Comparison of ENCODE assay signal across 29 mouse cellular contexts in genomic region chr3:63612767-63613363, GRCm38 (mm10).
A peak's percentile ranks its signal among the peaks of the same experiment; 100 is the strongest.
DNase-seq lines count a peak whose midpoint lies in the region; ATAC-seq and TF ChIP-seq lines count a peak whose summit lies in the region.
"Had no signal": no experiment of that assay in that cellular context is flagged by ENCODE, and none has a peak within 500 bp of the region (broad histone marks: within the 10 kb centered on the region; RNA-seq: fewer than 3 reads in every experiment).

No protein-coding gene starts in this region.

- no peaks in the 10 kb centered on the region for H3K9me3 ChIP-seq in embryonic facial prominence, embryonic 11.5 days (replicated peaks; ENCODE audit: control insufficient read depth, low read length)
- no peaks in the 10 kb centered on the region for H3K9me3 ChIP-seq in embryonic facial prominence, embryonic 10.5 days
- no peaks in the 10 kb centered on the region for H3K9me3 ChIP-seq in limb, embryonic 13.5 days
- H3K9me3 ChIP-seq in limb, embryonic 10.5 days (replicated peaks), result no peaks in the 10 kb centered on the region
- H3K9me3 ChIP-seq: embryonic facial prominence, embryonic 15.5 days; forebrain, embryonic 15.5 days; G1E; hindbrain, embryonic 13.5 days; limb, embryonic 12.5 days; liver, embryonic 12.5 days; midbrain, embryonic 13.5 days had no signal

- no peak for TF ChIP-seq POLR2A in embryonic fibroblast, embryonic 13.5 days (IDR thresholded peaks at IDR 0.05; ENCODE audit: low read depth, low read length)

- H3K4me3 ChIP-seq in embryonic facial prominence, embryonic 11.5 days (ENCODE audit: low read depth, low read length), result no peak overlapping the region
- no peak overlapping the region for H3K4me3 ChIP-seq in embryonic facial prominence, embryonic 10.5 days
- no peak overlapping the region for H3K4me3 ChIP-seq in limb, embryonic 13.5 days
- H3K4me3 ChIP-seq in limb, embryonic 10.5 days, result no peak overlapping the region
- no peak overlapping the region for H3K4me3 ChIP-seq in embryonic fibroblast, embryonic 13.5 days (ENCODE audit: insufficient read depth, low read length)
- H3K4me3 ChIP-seq: embryonic facial prominence, embryonic 15.5 days; forebrain, embryonic 15.5 days; gastrocnemius, adult 2 months; hindbrain, embryonic 13.5 days; limb, embryonic 12.5 days; liver, embryonic 12.5 days; megakaryocyte, embryonic 14.5 days; midbrain, embryonic 13.5 days had no signal

- TF ChIP-seq CTCF in embryonic fibroblast, embryonic 13.5 days (IDR thresholded peaks at IDR 0.05; ENCODE audit: borderline replicate concordance, insufficient read depth, low read length), result no peak

- H3K27me3 ChIP-seq in embryonic facial prominence, embryonic 11.5 days (ENCODE audit: control insufficient read depth, insufficient read depth, low read length), result no peaks in the 10 kb centered on the region
- H3K27me3 ChIP-seq in embryonic facial prominence, embryonic 10.5 days (replicated peaks; ENCODE audit: low read depth, poor library complexity, severe bottlenecking), result no peaks in the 10 kb centered on the region
- no peaks in the 10 kb centered on the region for H3K27me3 ChIP-seq in limb, embryonic 13.5 days
- H3K27me3 ChIP-seq in limb, embryonic 10.5 days (ENCODE audit: low read depth, poor library complexity, severe bottlenecking), result no peaks in the 10 kb centered on the region
- H3K27me3 ChIP-seq: embryonic facial prominence, embryonic 15.5 days; forebrain, embryonic 15.5 days; hindbrain, embryonic 13.5 days; limb, embryonic 12.5 days; liver, embryonic 12.5 days; megakaryocyte, embryonic 14.5 days; midbrain, embryonic 13.5 days had no signal

- no peaks in the 10 kb centered on the region for H3K36me3 ChIP-seq in embryonic facial prominence, embryonic 11.5 days (replicated peaks; ENCODE audit: control insufficient read depth, insufficient read depth, low read depth, low read length)
- no peaks in the 10 kb centered on the region for H3K36me3 ChIP-seq in embryonic facial prominence, embryonic 10.5 days (replicated peaks)
- no peaks in the 10 kb centered on the region for H3K36me3 ChIP-seq in limb, embryonic 13.5 days
- H3K36me3 ChIP-seq in limb, embryonic 10.5 days, result no peaks in the 10 kb centered on the region
- H3K36me3 ChIP-seq: embryonic facial prominence, embryonic 15.5 days; forebrain, embryonic 15.5 days; G1E; hindbrain, embryonic 13.5 days; limb, embryonic 12.5 days; liver, embryonic 12.5 days; midbrain, embryonic 13.5 days had no signal

- 39% methylated on average over 3 of the region's 3 CpGs for WGBS in embryonic facial prominence, embryonic 11.5 days
- 56% methylated on average over 3 of the region's 3 CpGs for WGBS in embryonic facial prominence, embryonic 10.5 days
- 17% methylated on average over 3 of the region's 3 CpGs for WGBS in limb, embryonic 13.5 days
- WGBS in limb, embryonic 10.5 days, result 12% methylated on average over 3 of the region's 3 CpGs

- intact Hi-C loops in left cerebral cortex, postnatal 25 days (cut with DNase I), result no loop called here

- H3K27ac ChIP-seq in embryonic facial prominence, embryonic 11.5 days (replicated peaks; ENCODE audit: low read depth, low read length), result no peak overlapping the region
- no peak overlapping the region for H3K27ac ChIP-seq in embryonic facial prominence, embryonic 10.5 days (replicated peaks)
- no peak overlapping the region for H3K27ac ChIP-seq in limb, embryonic 13.5 days
- H3K27ac ChIP-seq in limb, embryonic 10.5 days, result no peak overlapping the region
- peak overlapping the region; percentile 85 for H3K27ac ChIP-seq in embryonic fibroblast, embryonic 13.5 days (ENCODE audit: insufficient read depth, low read length)
- H3K27ac ChIP-seq: embryonic facial prominence, embryonic 15.5 days; forebrain, embryonic 15.5 days; gastrocnemius, adult 2 months; hindbrain, embryonic 13.5 days; limb, embryonic 12.5 days; liver, embryonic 12.5 days; midbrain, embryonic 13.5 days had no signal

- H3K4me2 ChIP-seq in embryonic facial prominence, embryonic 11.5 days (ENCODE audit: low read depth, low read length), result no peak overlapping the region
- no peak overlapping the region for H3K4me2 ChIP-seq in limb, embryonic 13.5 days (replicated peaks)
- H3K4me2 ChIP-seq: embryonic facial prominence, embryonic 15.5 days; forebrain, embryonic 15.5 days; heart, embryonic 11.5 days; hindbrain, embryonic 13.5 days; limb, embryonic 12.5 days; liver, embryonic 12.5 days; midbrain, embryonic 13.5 days had no signal

- ATAC-seq in embryonic facial prominence, embryonic 11.5 days (replicated peaks; ENCODE audit: insufficient number of reproducible peaks, low FRiP score, low TSS enrichment, low read depth), result no peak
- peak; percentile 63; the same call in 1 of the 2 replicates for ATAC-seq in limb, embryonic 13.5 days (ENCODE audit: low FRiP score, low read depth)
- ATAC-seq: liver, embryonic 12.5 days; liver, postnatal 0 days had no signal

- H3K4me1 ChIP-seq in embryonic facial prominence, embryonic 11.5 days (ENCODE audit: control insufficient read depth, insufficient read depth, low read length), result no peaks in the 10 kb centered on the region
- H3K4me1 ChIP-seq in embryonic facial prominence, embryonic 10.5 days, result peaks cover 15% of the 10 kb centered on the region
- peaks cover 12% of the 10 kb centered on the region for H3K4me1 ChIP-seq in limb, embryonic 13.5 days
- H3K4me1 ChIP-seq in limb, embryonic 10.5 days, result peaks cover 26% of the 10 kb centered on the region
- H3K4me1 ChIP-seq in embryonic fibroblast, embryonic 13.5 days (ENCODE audit: control insufficient read depth, insufficient read depth, low read length), result peaks cover 9% of the 10 kb centered on the region; the same call in 1 of the 2 replicates
- H3K4me1 ChIP-seq: embryonic facial prominence, embryonic 15.5 days; liver, embryonic 12.5 days; megakaryocyte, embryonic 14.5 days had no signal

- peak; percentile 13 for DNase-seq in embryonic facial prominence, embryonic 11.5 days (ENCODE audit: low spot score)
- DNase-seq in embryonic facial prominence, embryonic 10.5 days (ENCODE audit: low spot score), result no peak
- no peak for DNase-seq in limb, embryonic 10.5 days (ENCODE audit: low spot score)
- no peak for DNase-seq in layer of hippocampus, postnatal 10 days (ENCODE audit: low spot score in 2 of 2)
- DNase-seq in adrenal gland, postnatal 36 days, result no peak
- DNase-seq in left cerebral cortex, postnatal 25 days (ENCODE audit: low spot score in 2 of 2), result no peak
- DNase-seq: adrenal gland, postnatal 14 days; cerebellum, adult 11-12 months; cerebellum, adult 9-11 months; gastrocnemius, adult 2 months; gastrocnemius, postnatal 36 days; heart, adult 18-20 months; heart, postnatal 4 days; kidney, adult 11 months; kidney, postnatal 4 days; liver, postnatal 0 days; lung, postnatal 4 days; thymus, postnatal 4 days had no signal

- H3K9ac ChIP-seq in embryonic facial prominence, embryonic 11.5 days (replicated peaks; ENCODE audit: low read length), result no peak overlapping the region
- H3K9ac ChIP-seq in limb, embryonic 13.5 days, result no peak overlapping the region
- H3K9ac ChIP-seq: embryonic facial prominence, embryonic 15.5 days; forebrain, embryonic 15.5 days; hindbrain, embryonic 13.5 days; limb, embryonic 12.5 days; liver, embryonic 12.5 days; liver, postnatal 0 days; midbrain, embryonic 13.5 days had no signal
